Mouse (Mus musculus): ENCODE measurements around the gene Slc35c1.

DNA sequence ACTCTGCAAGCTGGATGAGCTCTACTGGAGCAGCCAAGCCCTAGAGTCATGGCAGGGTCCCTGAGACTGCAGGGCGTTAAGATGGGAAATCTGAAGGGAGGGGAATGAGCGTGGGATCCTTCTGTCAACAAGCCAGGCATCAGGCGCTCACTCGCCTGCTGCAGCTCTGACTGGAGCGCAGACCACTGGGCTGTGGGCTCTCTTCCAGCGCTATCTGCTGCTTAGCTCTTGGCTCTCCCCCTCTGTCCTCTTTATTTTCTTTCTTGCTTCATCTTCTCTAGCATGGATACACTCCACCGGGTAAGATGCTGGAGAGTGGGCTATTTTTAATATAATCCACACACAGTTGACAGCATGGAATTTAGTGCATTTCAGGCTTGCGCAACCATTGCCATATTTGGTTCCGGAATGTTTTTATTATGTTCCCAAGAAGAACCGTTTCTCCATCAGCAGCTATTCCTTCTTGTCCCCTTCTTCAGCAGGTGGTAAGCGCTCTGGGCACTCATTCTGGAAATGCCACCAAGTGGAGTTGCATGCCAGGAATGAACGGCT lies 31.7 kb upstream of the Slc35c1 start:
- TF ChIP-seq CTCF (IDR thresholded peaks at IDR 0.05; ENCODE audit: low read depth, low read length) (no peak), TAL1 (conservative IDR thresholded peaks at IDR 0.05; ENCODE audit: low read depth, low read length) (no peak), GATA1 (IDR thresholded peaks at IDR 0.05; ENCODE audit: borderline replicate concordance, low read length) (no peak), POLR2AphosphoS5 (IDR thresholded peaks at IDR 0.05; ENCODE audit: insufficient replicate concordance, low read depth, low read length) (no peak), GATA2 (IDR thresholded peaks at IDR 0.05; ENCODE audit: borderline replicate concordance, low read depth, low read length) (no peak)
